Mouse (Mus musculus) macrophage (primary cell): ENCODE data around the gene Vgll2. TPM values are rescaled to one million over a fixed set of nuclear protein-coding genes. Genes with fewer than 3 reads are reported as not detected.

Experiments used
- H3K27ac ChIP-seq: fragments of 350-480 bp; formaldehyde crosslinking; 2 replicates; pipeline ENCODE4 v1.9.0; 2021
- H3K36me3 ChIP-seq: fragments of 350-480 bp; formaldehyde crosslinking; 2 replicates; pipeline ENCODE4 v1.9.0; 2021; ENCODE audit errors: inconsistent target
- H3K4me3 ChIP-seq: fragments of 350-480 bp; formaldehyde crosslinking; 2 replicates; pipeline ENCODE4 v1.9.0; 2021; ENCODE audit errors: inconsistent target
- H3K79me2 ChIP-seq: fragments of 350-480 bp; formaldehyde crosslinking; 2 replicates; pipeline ENCODE4 v1.9.0; 2021; ENCODE audit errors: inconsistent target
- WGBS: methylation state at CpG from one replicate; pipeline ENCODE4 v1.1.7; 2026; ENCODE audit warnings: inconsistent platforms; ENCODE audit not compliant: missing documents; 5-methylcytosine and 5-hydroxymethylcytosine counted together
- polyA plus RNA-seq: library from polyadenylated mRNA; stranded (reverse); fragments of 250-400 nt; gene quantifications from 3 replicates; pipeline ENCODE4 v1.2.4, GENCODE M21; 2018; ENCODE audit warnings: inconsistent platforms

Vgll2 gene
- polyA plus RNA-seq, 1 experiment from 2014 or later = not detected

DNA sequence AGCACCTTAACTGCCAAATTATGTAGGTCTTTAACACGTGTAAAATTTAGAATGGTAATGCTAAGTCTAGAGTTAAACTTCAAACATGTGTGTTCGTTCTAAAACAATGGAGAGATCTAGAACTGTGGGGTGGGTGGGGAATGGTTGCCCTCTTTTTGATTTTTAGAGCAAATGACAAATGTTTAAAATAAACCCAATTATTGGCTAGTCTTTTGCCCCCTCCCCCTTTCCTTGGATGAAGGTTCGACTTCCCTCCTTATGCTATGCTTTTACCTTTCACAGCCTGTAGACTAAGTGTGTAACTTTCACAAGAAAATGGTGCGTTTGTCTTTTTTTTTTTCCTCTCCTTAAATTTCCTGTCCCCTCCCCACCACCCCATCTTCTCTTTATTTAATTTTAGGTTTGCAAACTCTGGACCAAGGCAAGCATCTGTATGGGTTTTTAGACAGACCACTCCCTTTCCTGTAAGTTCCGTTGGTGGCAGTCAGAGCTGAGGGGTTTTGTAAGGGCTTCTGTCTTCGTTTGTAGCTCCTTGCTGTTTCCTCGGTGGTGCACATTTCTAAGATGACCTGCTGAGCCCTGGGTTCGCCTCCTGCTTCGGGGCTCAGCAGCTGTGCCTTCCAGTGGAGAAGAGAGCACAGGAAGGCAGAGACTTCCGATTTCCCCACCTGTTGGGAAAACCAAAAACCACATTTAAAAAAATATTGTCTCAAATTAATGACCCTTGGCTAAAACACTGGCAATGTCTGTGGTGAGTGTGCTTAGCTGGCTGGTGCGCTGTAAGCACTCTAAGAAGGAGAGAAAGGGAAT is 6.5 kb downstream of the Vgll2 start:
- no peak overlapping the region for H3K4me3 ChIP-seq
- no peak overlapping the region for H3K27ac ChIP-seq
- 4% methylated on average over 11 of the region's 11 CpGs for WGBS
- no peaks in the 10 kb centered on the region for H3K79me2 ChIP-seq
- no peaks in the 10 kb centered on the region for H3K36me3 ChIP-seq

DNA sequence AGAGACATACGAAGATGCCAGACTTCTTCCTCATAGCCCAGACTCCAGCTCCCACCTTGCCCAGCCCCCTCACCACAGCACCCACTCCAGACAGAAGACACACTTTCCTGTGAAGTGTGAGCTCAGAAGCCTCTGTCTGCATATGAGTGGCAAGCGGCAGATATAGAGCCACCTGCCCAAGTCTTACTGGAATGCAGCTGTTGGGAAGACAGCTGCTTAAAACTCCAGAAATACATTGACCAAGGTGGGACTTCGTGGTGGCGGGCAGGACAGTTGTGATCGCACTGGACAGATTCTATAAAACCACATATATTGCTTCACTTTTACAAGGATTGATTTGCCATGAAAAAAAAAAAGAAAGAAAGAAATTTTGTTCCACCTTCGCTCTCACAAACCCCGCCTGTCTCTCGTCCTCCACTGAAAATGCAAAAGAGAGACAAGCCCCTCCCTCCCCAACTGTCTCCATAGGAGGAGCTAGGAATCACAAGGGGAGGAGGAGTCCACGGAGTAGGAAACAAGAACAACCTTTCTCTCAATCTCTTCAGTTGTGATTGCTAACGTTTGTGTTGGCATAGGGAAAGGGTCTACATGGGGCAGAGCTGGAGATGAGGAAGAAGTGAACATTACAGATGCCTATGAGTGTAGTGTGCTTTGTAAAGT is 7.2 kb downstream of the Vgll2 start:
- WGBS = 9% methylated on average over 10 of the region's 10 CpGs
- Histone ChIP-seq H3K27ac (no peak overlapping the region), H3K79me2 (no peaks in the 10 kb centered on the region), H3K36me3 (no peaks in the 10 kb centered on the region), H3K4me3 (no peak overlapping the region)

GRCm38 (mm10) chr10:52033729-52034128 is 11.4 kb downstream of the Vgll2 start:
- Histone ChIP-seq H3K4me3 (no peak overlapping the region), H3K36me3 (no peaks in the 10 kb centered on the region), H3K27ac (no peak overlapping the region), H3K79me2 (no peaks in the 10 kb centered on the region)

- Histone ChIP-seq H3K27ac (no peak overlapping the region), H3K79me2 (no peaks in the 10 kb centered on the region), H3K36me3 (no peaks in the 10 kb centered on the region), H3K4me3 (no peak overlapping the region)
- 70% methylated on average over 1 of the region's 1 CpGs for WGBS
These were observed 17.1 kb downstream of the Vgll2 start for GRCm38 (mm10) chr10:52039392-52039791.

DNA sequence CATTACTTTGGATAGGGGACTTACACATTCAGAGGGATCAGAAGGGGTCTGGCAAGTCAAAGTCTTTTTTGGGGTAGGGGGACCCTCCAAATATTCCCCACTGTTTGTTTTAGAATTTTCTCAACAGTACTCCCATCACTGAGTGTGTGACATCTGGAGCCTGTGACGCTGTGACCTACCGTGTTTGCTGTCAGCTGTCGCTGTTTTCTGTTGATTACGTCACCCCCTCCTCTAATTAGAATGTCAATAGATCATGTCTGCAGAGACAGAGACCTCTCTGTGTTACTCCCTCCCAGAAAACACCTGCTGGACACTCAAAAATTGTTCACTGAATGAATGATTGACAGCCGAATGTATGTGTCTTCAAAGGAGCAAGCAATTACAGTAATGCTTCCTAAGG is 20.8 kb downstream of the Vgll2 start:
- 95% methylated on average over 5 of the region's 5 CpGs for WGBS
- Histone ChIP-seq H3K79me2 (no peaks in the 10 kb centered on the region), H3K4me3 (no peak overlapping the region)

GRCm38 (mm10) chr10:52048287-52048686 is 26.0 kb downstream of the Vgll2 start:
- H3K79me2 ChIP-seq = no peaks in the 10 kb centered on the region
- H3K36me3 ChIP-seq = no peaks in the 10 kb centered on the region
- 26% methylated on average over 3 of the region's 3 CpGs for WGBS
- no peak overlapping the region for H3K27ac ChIP-seq
- no peak overlapping the region for H3K4me3 ChIP-seq

More for the DNA sequence above, 20.8 kb downstream of the Vgll2 start:
- H3K27ac ChIP-seq = no peak overlapping the region
- no peaks in the 10 kb centered on the region for H3K36me3 ChIP-seq

DNA sequence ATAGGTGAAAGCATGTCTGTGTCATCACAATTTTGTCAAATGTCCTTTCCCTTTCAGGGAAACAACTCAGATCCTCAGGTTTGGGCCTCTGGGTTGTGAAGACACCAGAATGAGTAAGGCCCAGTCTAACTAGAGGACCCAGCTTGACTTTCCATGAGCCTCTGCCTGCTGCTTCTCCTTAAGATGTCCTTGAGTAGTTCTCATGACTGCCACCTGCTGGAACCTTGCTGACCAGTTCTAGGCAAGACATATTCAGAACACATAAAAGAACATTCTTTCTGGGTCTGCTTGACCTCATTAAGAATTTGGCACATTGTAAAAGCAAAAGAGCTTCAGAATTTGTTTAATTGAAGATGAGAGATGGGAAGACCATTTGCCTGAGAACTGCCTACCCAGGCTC is 50.2 kb downstream of the Vgll2 start:
- H3K79me2 ChIP-seq = no peaks in the 10 kb centered on the region
- no peak overlapping the region for H3K4me3 ChIP-seq
- no peaks in the 10 kb centered on the region for H3K36me3 ChIP-seq
- no peak overlapping the region for H3K27ac ChIP-seq

Other genes with a start within 250 kb of the Vgll2 start
- not detected in 3 replicates for gene Ros1, start 172.7 kb downstream of the Vgll2 start, polyA plus RNA-seq
- gene Dcbld1, start 211.1 kb downstream of the Vgll2 start, polyA plus RNA-seq = 0.07 to 0.20 TPM in 2 of 3 replicates, not detected in the other